Mouse (Mus musculus): ENCODE measurements around the gene Rgs6. TPM values are rescaled to one million over a fixed set of nuclear protein-coding genes. Genes with fewer than 3 reads are reported as not detected.

Rgs6 gene
- total RNA-seq, 1 experiment from 2014 or later: not detected

GRCm38 (mm10) chr12:82819328-82819727 is 231.2 kb downstream of the Rgs6 start:
- ATAC-seq (ENCODE audit: extremely low read depth, insufficient number of reproducible peaks, low FRiP score, poor library complexity, severe bottlenecking): no peak

GRCm38 (mm10) chr12:82819991-82820390 is 231.9 kb downstream of the Rgs6 start:
- ATAC-seq (ENCODE audit: extremely low read depth, insufficient number of reproducible peaks, low FRiP score, poor library complexity, severe bottlenecking): no peak

GRCm38 (mm10) chr12:82822821-82823620 is 234.9 kb downstream of the Rgs6 start:
- ATAC-seq (ENCODE audit: extremely low read depth, insufficient number of reproducible peaks, low FRiP score, poor library complexity, severe bottlenecking): no peak

GRCm38 (mm10) chr12:82830333-82830732 is 242.2 kb downstream of the Rgs6 start:
- no peak for ATAC-seq (ENCODE audit: extremely low read depth, insufficient number of reproducible peaks, low FRiP score, poor library complexity, severe bottlenecking)

- ATAC-seq (ENCODE audit: extremely low read depth, insufficient number of reproducible peaks, low FRiP score, poor library complexity, severe bottlenecking): no peak
Observed at GRCm38 (mm10) chr12:82838544-82838943, 250.5 kb downstream of the Rgs6 start.

- no peak for ATAC-seq (ENCODE audit: extremely low read depth, insufficient number of reproducible peaks, low FRiP score, poor library complexity, severe bottlenecking)
Observed at GRCm38 (mm10) chr12:82841566-82841965, 253.5 kb downstream of the Rgs6 start.

GRCm38 (mm10) chr12:82848304-82848872 is 260.3 kb downstream of the Rgs6 start:
- ATAC-seq (ENCODE audit: extremely low read depth, insufficient number of reproducible peaks, low FRiP score, poor library complexity, severe bottlenecking): no peak

GRCm38 (mm10) chr12:82854902-82855301 is 266.8 kb downstream of the Rgs6 start:
- ATAC-seq (ENCODE audit: extremely low read depth, insufficient number of reproducible peaks, low FRiP score, poor library complexity, severe bottlenecking): no peak

- no peak for ATAC-seq (ENCODE audit: extremely low read depth, insufficient number of reproducible peaks, low FRiP score, poor library complexity, severe bottlenecking)
Observed at GRCm38 (mm10) chr12:82855333-82856107, 267.4 kb downstream of the Rgs6 start.

- no peak for ATAC-seq (ENCODE audit: extremely low read depth, insufficient number of reproducible peaks, low FRiP score, poor library complexity, severe bottlenecking)
Observed at GRCm38 (mm10) chr12:82865686-82866085, 277.6 kb downstream of the Rgs6 start.

- no peak for ATAC-seq (ENCODE audit: extremely low read depth, insufficient number of reproducible peaks, low FRiP score, poor library complexity, severe bottlenecking)
Observed at GRCm38 (mm10) chr12:82880711-82881110, 292.6 kb downstream of the Rgs6 start.

- no peak for ATAC-seq (ENCODE audit: extremely low read depth, insufficient number of reproducible peaks, low FRiP score, poor library complexity, severe bottlenecking)
Observed at GRCm38 (mm10) chr12:82883079-82883478, 295.0 kb downstream of the Rgs6 start.

- no peak for ATAC-seq (ENCODE audit: extremely low read depth, insufficient number of reproducible peaks, low FRiP score, poor library complexity, severe bottlenecking)
Observed at GRCm38 (mm10) chr12:82894971-82895838, 307.1 kb downstream of the Rgs6 start.

GRCm38 (mm10) chr12:82905773-82906172 is 317.7 kb downstream of the Rgs6 start:
- no peak for ATAC-seq (ENCODE audit: extremely low read depth, insufficient number of reproducible peaks, low FRiP score, poor library complexity, severe bottlenecking)

- ATAC-seq (ENCODE audit: extremely low read depth, insufficient number of reproducible peaks, low FRiP score, poor library complexity, severe bottlenecking): no peak
Observed at GRCm38 (mm10) chr12:82910846-82911245, 322.8 kb downstream of the Rgs6 start.

GRCm38 (mm10) chr12:82914127-82914526 is 326.0 kb downstream of the Rgs6 start:
- ATAC-seq (ENCODE audit: extremely low read depth, insufficient number of reproducible peaks, low FRiP score, poor library complexity, severe bottlenecking): no peak

GRCm38 (mm10) chr12:82920146-82920545 is 332.1 kb downstream of the Rgs6 start:
- no peak for ATAC-seq (ENCODE audit: extremely low read depth, insufficient number of reproducible peaks, low FRiP score, poor library complexity, severe bottlenecking)

GRCm38 (mm10) chr12:82921287-82922015 is 333.4 kb downstream of the Rgs6 start:
- ATAC-seq (ENCODE audit: extremely low read depth, insufficient number of reproducible peaks, low FRiP score, poor library complexity, severe bottlenecking): no peak
